Mouse (Mus musculus) urinary bladder, postnatal 25 days (tissue): Measurements from ENCODE around the gene Eef2kmt.

Experiments
- DNase-seq: peaks from one replicate; pipeline ENCODE4 v3.0.0; 2022; ENCODE audit warnings: low spot score

Gene Eef2kmt

DNA sequence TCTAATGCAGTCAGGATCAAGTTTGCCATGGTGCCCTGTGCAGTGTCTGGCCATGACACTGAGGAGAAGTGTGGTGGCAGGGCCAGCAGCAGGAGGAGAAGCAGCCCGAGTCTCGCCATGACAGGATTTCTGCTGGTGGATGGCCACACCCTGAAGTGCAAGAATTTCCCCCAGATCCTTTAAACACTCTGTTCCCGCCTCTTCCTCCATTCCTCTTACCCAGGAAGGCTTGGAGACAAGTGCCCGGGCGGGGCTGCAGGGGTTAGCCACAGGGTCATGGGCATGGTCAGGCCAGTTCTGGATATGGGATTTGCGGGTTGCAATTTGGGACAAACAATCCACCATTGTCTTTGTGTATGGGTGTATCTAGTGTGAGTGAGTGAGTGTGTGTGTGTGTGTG lies 33.6 kb downstream of the Eef2kmt start, which contains the start of gene AU021092:
AU021092 (minus strand) TSS at position 160 of the 400 bp plus-strand sequence.
- no peak for DNase-seq

DNA sequence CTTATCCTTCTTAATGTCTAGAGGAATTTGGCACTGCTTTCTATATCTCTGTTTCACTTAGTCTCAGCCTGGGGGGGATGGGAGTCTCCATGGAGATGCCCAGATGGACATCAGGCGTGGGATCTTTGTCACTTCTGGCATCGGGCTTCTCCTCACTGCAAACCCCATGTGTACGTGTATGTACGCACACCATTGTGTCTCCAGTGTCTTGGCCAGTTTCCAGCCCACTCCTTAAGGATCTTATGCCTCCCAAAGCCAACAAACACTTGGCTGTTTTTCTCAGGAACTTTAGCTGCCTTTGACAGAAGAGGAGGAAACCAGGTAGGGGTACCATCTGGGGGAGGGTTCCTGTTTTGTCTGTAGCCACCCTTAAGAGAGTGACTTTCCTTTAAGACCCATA lies 34.4 kb downstream of the Eef2kmt start:
- DNase-seq = no peak

- DNase-seq = no peak
These were observed 38.2 kb downstream of the Eef2kmt start for GRCm38 (mm10) chr16:5217341-5218133.

DNA sequence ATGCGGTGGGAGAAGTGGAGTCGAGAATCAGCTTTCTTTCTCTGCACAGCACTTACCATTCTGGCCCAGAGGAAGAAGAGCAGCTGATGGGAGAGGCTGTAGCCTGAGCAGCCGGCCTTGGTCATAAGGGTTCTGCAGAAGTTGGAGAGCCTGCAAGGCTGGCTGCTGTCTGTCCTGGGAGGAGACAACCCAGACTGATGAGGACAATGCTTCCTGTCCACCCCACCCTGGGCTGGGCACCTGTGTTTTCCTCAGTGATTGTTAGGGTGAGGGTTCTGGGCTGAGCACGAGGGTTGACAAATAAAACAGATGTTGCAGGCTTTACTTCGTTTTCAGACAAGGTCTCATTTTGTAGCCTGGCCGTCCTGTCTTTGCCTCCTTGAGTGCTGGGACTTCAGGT lies 39.1 kb downstream of the Eef2kmt start:
- no peak for DNase-seq

DNA sequence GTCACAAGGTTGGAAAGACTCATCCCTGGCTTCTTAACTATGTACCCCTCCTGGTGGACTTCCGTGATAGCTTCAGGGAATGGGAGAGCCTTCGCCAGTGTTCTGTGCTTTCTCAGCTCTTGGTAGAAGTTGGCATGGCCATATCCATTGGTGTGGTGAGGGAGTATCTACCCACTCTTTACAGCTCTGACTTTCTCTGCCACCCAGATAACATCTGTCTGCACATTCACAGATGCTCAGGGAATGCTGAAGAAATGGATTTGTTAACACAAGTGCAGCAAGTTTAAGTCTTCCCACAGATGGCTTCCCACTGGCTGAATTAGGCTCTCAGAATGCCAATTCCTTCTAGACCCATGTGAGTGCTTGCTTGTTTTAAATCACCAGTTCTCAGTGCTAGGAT lies 41.7 kb downstream of the Eef2kmt start:
- DNase-seq = no peak

DNA sequence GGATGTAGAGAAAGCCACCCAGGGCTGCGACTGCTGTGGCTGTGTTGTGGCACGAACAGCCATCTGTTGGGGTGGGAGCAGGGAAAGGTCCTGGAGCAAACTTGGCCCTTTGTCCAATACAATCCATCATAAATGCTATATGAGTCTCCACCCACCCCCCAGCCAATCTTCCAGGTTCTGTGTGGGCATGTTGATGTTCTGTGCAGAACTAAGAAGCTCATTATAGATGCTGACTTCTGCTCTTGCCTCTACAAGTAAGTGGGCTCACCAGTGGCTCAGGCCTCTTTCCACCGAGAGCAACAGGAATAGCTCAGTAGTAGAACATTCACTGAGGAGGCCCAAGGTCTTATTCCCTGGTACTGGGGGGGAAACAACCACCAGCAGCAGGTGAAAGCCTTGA lies 43.6 kb downstream of the Eef2kmt start:
- DNase-seq = no peak

DNA sequence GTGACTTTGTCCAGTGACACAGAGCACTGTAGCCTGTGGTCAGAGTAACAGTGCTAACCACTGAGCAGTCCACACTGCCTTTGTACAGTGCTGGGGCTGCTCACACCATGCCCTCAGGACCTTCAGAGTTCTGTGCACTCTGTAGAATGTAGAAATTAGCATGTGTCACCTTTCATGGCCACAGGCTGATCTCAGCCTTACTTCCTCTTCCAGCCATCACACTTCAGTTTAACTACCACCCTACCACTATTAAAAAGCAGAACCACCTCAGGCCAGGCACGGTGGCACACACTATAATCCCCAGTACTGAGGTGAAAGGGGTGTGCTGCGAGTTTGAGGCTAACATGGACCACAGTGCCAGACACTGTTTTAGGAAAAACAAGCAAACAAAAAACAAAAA lies 45.4 kb downstream of the Eef2kmt start:
- DNase-seq = no peak

DNA sequence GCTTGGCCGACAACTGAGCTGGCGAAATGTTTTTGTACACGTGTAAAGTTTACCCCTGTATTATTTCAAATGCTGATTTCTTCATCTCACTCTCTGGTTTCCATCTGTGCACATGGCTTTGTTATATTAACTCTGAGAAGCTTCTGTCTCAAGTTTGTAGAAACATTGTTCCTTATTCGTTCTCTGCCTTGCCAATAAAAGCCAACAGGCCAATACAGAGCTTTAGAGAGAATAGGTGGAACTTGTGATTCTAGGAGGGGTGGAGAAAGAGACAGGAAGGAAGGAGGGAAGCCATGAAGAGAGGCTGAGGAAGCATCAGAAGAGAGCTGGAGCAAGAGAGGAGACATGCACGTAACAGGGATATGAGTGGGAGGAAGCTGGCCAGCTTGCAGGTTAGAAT lies 49.7 kb downstream of the Eef2kmt start:
- no peak for DNase-seq

GRCm38 (mm10) chr16:5205431-5205970 lies 50.3 kb downstream of the Eef2kmt start:
- DNase-seq = no peak

GRCm38 (mm10) chr16:5203668-5204433 lies 51.9 kb downstream of the Eef2kmt start, which contains the start of gene Nagpa:
Gene Nagpa (minus strand): TSS chr16:5204012.
- DNase-seq = peak; percentile 76

- DNase-seq = peak; percentile 13
These were observed 52.6 kb downstream of the Eef2kmt start for GRCm38 (mm10) chr16:5203200-5203599.

GRCm38 (mm10) chr16:5202681-5203080 lies 53.1 kb downstream of the Eef2kmt start:
- DNase-seq = peak; percentile 37

DNA sequence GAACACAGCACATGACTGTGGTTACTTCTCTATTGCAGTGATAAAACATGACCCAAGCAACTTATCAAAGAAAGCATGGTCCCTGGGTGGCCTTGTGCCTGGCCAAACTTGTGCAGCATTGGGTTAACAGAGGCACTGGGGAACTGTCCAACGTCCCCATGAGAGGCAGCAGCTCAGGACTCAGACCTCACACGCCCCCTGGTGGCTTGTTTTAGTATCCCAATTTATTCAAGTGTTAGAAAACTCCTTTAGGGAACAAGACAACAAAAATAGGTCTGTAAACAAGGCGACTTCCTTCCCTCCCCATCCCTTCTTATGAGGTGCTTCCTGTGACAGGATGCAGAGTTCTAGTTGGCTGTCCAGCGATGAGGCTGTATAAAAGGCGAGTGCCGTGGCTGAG lies 60.7 kb downstream of the Eef2kmt start:
- DNase-seq = peak; percentile 21
